Mouse (Mus musculus) lung, postnatal 36 days (tissue): ENCODE data around the gene Gm1527.
"Not testable (repeated sequence)": the region's sequence is repeated elsewhere in the genome, so short reads cannot be mapped to it uniquely, and the experiment has no call there.

Source experiments
- DNase-seq: peaks from one replicate; pipeline ENCODE4 v3.0.0; 2022; ENCODE audit warnings: mixed read lengths

The Gm1527 gene

DNA sequence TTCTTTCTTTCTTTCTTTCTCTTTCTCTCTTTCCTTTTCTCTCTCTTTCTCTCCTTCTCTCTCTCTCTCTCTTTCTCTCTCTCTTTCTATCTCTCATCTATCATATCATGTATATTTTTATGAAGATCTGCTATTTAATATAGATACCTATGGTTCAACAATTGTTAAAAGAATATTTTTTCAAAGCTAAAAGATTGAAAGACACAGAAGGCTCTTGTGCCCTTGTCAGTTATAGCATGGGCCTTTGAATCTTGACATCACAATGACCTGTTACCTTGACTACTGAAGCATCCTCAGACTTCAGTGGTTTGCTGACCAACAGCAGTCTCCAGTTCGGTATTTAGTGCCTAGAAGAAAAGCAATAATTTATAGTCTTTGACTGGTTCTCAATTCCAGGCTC, at the start of gene Gm1527:
TSS of gene Gm1527 (plus strand) at position 301 of the 400 bp plus-strand sequence.
- DNase-seq, result no peak

GRCm38 (mm10) chr3:28843231-28843630, 49.2 kb upstream of the Gm1527 start:
- no peak for DNase-seq

GRCm38 (mm10) chr3:28847115-28847514, 45.3 kb upstream of the Gm1527 start:
- no peak for DNase-seq

- not testable (repeated sequence) for DNase-seq
Measured at GRCm38 (mm10) chr3:28852174-28852573, 40.2 kb upstream of the Gm1527 start.

DNA sequence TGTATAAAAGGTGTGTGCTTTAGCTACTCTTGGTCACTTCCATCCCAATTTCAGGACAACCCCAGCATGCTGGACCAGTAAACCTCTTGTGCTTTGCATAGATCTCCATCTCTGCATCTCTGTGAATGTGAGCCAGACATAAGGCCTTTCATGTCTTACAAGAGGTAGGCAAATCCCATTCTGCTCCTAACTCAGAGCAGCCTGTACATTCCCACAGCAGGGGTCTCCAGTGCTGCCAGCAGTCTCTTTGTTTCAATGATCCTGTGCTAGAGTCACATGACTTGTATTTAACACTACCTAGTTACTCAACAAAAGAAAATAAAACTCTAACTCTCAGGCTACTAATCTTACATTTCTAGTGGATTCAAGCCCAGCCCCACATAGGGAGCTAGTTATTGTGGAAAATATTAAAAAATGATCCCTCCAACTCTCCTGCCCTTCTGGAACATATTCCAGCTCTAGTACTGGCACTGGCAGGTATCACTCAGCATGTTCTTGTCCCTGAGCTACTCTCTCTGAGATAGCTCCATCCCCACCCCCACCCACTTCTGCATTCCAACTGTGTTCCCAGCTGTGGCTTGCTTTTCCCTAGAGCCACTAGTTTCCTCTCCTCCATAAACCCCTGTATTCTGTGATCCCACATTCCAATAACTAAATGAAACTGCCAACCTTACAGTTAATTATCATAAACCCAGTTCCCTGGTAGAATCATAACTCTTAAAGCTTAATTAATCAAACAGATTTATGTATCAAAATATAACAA, 32.6 kb upstream of the Gm1527 start:
- not testable (repeated sequence) for DNase-seq

DNA sequence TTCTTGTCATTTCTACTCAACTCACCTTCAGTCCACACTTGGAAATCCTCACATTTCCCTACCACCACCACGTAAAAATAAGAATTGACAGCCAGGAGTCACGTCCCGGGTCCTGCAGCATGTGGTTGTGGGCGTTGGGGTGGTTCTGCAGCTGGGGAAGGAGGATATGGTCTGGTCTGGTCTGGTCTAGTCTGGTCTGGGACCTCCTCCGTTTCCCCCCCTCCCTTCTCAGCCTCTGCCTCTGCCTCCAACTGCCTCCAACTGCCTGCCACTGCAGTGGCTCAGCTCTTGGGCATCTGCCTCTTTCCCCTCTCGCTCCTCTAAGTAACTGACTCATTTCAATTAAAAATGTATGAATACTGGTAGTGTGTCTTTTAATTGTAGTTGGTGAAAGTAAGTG, 4.5 kb downstream of the Gm1527 start:
- not testable (repeated sequence) for DNase-seq

DNA sequence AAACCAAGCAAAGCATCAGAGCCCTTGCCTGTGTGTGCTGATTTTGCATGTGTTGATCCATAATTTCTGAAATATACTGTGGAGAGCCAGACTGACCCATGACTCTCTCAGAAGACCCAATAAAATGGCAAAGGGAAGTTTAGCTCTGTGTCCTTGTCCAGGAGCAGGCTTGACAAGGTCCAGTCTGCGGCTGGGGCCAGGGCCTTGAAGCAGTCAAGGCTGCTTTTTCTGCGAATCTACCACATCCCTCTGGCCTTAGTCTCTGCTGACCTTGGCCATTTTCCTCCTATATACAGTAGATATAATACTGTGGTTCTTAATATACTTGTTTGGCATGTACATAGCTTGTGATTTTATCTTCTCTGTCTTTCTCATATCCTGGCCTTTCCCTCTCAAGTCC, 73.5 kb downstream of the Gm1527 start:
- DNase-seq, result no peak

DNA sequence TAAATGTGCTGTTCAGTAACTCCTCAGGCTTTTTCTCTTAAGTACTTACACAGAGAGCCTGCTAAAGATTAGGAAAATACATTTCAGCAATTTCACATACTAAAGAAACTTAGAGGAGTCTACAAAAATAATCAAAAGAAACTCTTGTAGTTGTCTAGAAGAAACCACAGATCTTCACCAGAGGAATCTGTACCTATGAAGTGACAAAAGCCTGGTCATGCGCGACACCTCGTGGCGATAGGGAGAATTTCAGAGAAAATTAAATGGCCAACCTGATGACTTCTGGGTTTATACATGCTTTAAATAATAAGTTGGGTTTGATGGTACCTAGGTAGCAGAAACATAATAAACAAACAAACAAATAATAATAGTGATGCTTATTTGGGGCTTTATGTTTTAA, 76.4 kb downstream of the Gm1527 start:
- DNase-seq, result peak; percentile 61
